Mouse (Mus musculus) CD4-positive, CD25-positive, alpha-beta regulatory T cell, adult 9 weeks (primary cell): ENCODE results near the gene Defb38. TPM values are rescaled to one million over a fixed set of nuclear protein-coding genes. Genes with fewer than 3 reads are reported as not detected.

Experiments used
- polyA plus RNA-seq: library from polyadenylated mRNA; unstranded; fragments of 100-300 nt; shearing (Covaris generic); gene quantifications from one replicate; pipeline ENCODE4 v1.2.1, GENCODE M21; 2017

Gene Defb38
- not detected for polyA plus RNA-seq

DNA sequence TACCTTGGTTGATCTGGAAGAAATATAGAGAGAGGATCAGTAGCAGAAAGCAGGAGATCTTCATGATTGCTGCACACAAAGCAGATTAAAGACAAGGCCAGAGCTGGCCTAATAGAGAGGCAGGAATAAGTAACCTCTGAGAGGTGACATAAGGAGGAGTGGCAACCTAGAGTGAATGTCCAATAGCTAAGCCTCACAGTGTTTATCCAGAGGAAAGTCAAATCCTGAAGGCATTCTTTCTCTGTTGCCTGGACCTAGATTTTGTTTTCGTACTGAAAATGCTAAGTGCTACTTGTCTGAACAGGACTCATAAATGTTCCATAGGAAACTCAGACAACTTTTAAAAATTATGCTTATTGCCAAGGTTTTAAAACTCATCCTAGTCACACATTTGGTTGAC, at the start of gene Defb38:
Defb38 (minus strand) TSS at position 101 of the 400 bp plus-strand sequence.

DNA sequence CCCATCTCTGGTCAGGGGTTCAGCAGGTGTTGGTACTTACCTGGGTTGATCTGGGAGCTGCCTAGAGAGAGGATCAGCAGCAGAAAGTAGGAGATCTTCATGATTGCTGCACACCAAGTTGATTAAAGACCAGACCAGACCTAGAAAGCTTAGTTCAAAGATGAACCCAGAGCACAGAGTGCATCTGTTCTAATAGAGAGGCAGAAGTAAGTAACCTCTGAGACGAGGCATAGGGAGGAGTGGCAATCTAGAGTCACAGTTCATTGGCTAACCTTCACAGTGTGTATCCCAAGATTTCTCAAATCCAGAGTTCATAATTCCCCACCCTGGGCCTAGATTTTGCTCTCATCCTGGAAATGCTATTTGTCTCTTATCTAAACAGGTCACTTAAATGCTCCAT, 38.3 kb upstream of the Defb38 start, which contains the start of gene Defb39:
Defb39 (minus strand) TSS at position 101 of the 400 bp plus-strand sequence.

Other genes starting within 250 kb of the Defb38 start
- gene Defb40, start 48.3 kb downstream of the Defb38 start, polyA plus RNA-seq: not detected
- gene Defb37, start 35.5 kb downstream of the Defb38 start, polyA plus RNA-seq: not detected
- gene Defb39, start 38.2 kb upstream of the Defb38 start, polyA plus RNA-seq: not detected
- not detected for gene Defb12, start 88.3 kb upstream of the Defb38 start, polyA plus RNA-seq
- not detected for gene Defb34, start 97.2 kb upstream of the Defb38 start, polyA plus RNA-seq
- not detected for gene Gm45826, start 114.2 kb upstream of the Defb38 start, polyA plus RNA-seq
- gene Defb14, start 167.8 kb upstream of the Defb38 start, polyA plus RNA-seq: not detected
- gene Defb4, start 172.1 kb upstream of the Defb38 start, polyA plus RNA-seq: not detected
- gene Defb6, start 198.9 kb upstream of the Defb38 start, polyA plus RNA-seq: not detected
- gene Defb46, start 213.3 kb upstream of the Defb38 start, polyA plus RNA-seq: not detected
- gene Defb5, start 221.0 kb upstream of the Defb38 start, polyA plus RNA-seq: not detected